In genomic region chr2:27953866-27954265, GRCm38 (mm10) we compare ENCODE assay signal across 10 mouse cellular contexts.
DNase-seq lines count a peak whose midpoint lies in the region; ATAC-seq lines count a peak whose summit lies in the region.
"Had no signal": no experiment of that assay in that cellular context is flagged by ENCODE, and none has a peak within 500 bp of the region (broad histone marks: within the 10 kb centered on the region; RNA-seq: fewer than 3 reads in every experiment).

No protein-coding gene starts in this region.

- DNase-seq in heart, adult 11 months, result peak; percentile 97
- DNase-seq in adrenal gland, adult 2 months, result peak; percentile 87
- DNase-seq in gastrocnemius, adult 8-10 months (ENCODE audit: low spot score in 2 of 2), result peak; percentile 73 to 78
- DNase-seq in kidney, postnatal 4 days, result peak; percentile 23 to 42
- no peak for DNase-seq in urinary bladder, postnatal 25 days (ENCODE audit: low spot score)
- DNase-seq in hindbrain, embryonic 14.5 days (ENCODE audit: low spot score), result no peak

- 62% methylated on average over 3 of the region's 3 CpGs for WGBS in heart, embryonic 11.5 days (ENCODE audit: insufficient replicate concordance)
- 78% methylated on average over 3 of the region's 3 CpGs for WGBS in hindbrain, embryonic 14.5 days

- 0 out of 2 replicates have a peak, but pooled peaks cover 5% of the 10 kb centered on the region for H3K36me3 ChIP-seq in heart, embryonic 11.5 days (ENCODE audit: control insufficient read depth, insufficient read depth, low read length)
- H3K36me3 ChIP-seq in hindbrain, embryonic 14.5 days (replicated peaks; ENCODE audit: control insufficient read depth, insufficient read depth), result no peaks in the 10 kb centered on the region

- no peaks in the 10 kb centered on the region for H3K9me3 ChIP-seq in heart, embryonic 11.5 days (replicated peaks; ENCODE audit: control insufficient read depth, low read length)
- no peaks in the 10 kb centered on the region for H3K9me3 ChIP-seq in hindbrain, embryonic 14.5 days (ENCODE audit: control insufficient read depth, low read length)

- H3K27ac ChIP-seq in heart, embryonic 11.5 days (ENCODE audit: low read depth, low read length), result no peak overlapping the region
- H3K27ac ChIP-seq in hindbrain, embryonic 14.5 days, result no peak overlapping the region

- no peak overlapping the region for H3K9ac ChIP-seq in heart, embryonic 11.5 days (ENCODE audit: low read depth, low read length)
- H3K9ac ChIP-seq in hindbrain, embryonic 14.5 days, result no peak overlapping the region

- peaks cover 22% of the 10 kb centered on the region; the same call in 1 of the 2 replicates for H3K4me1 ChIP-seq in heart, embryonic 11.5 days (ENCODE audit: control insufficient read depth, insufficient read depth, low read length)
- peaks cover 21% of the 10 kb centered on the region for H3K4me1 ChIP-seq in hindbrain, embryonic 14.5 days (replicated peaks; ENCODE audit: control insufficient read depth, insufficient read depth, low read length)

- no peak for ATAC-seq in heart, embryonic 11.5 days (replicated peaks; ENCODE audit: insufficient number of reproducible peaks, low FRiP score, low TSS enrichment)
- ATAC-seq in megakaryocyte, adult 5-6 weeks (ENCODE audit: poor library complexity, severe bottlenecking), result no peak
- ATAC-seq in hindbrain, embryonic 14.5 days (ENCODE audit: low FRiP score), result no peak
- ATAC-seq: Patski had no signal

- no peak overlapping the region for H3K4me3 ChIP-seq in heart, embryonic 11.5 days (ENCODE audit: low read depth, low read length)
- H3K4me3 ChIP-seq in hindbrain, embryonic 14.5 days (replicated peaks; ENCODE audit: low read length), result no peak overlapping the region

- no peak overlapping the region for H3K4me2 ChIP-seq in heart, embryonic 11.5 days
- no peak overlapping the region for H3K4me2 ChIP-seq in hindbrain, embryonic 14.5 days (replicated peaks)
- H3K4me2 ChIP-seq: midbrain, embryonic 11.5 days had no signal

- H3K27me3 ChIP-seq in heart, embryonic 11.5 days (ENCODE audit: control insufficient read depth, insufficient read depth, low read length), result no peaks in the 10 kb centered on the region
- no peaks in the 10 kb centered on the region for H3K27me3 ChIP-seq in hindbrain, embryonic 14.5 days (ENCODE audit: control insufficient read depth, insufficient read depth, low read length)
- H3K27me3 ChIP-seq: Patski had no signal

Comparison
In these comparisons a context has a peak if more than half of its experiments do, and no peak if none do; other contexts are left out.
1. DNase-seq: peak in heart, adult 11 months (single experiment), adrenal gland, adult 2 months (single experiment), gastrocnemius, adult 8-10 months (2 of 2) and kidney, postnatal 4 days (2 of 2); none in urinary bladder, postnatal 25 days (single experiment) and hindbrain, embryonic 14.5 days (single experiment).